15 mouse cellular contexts compared by ENCODE assay signal in genomic region chr1:35694775-35695591, GRCm38 (mm10).
DNase-seq lines count a peak whose midpoint lies in the region; ATAC-seq and TF ChIP-seq lines count a peak whose summit lies in the region.
"Had no signal": no experiment of that assay in that cellular context is flagged by ENCODE, and none has a peak within 500 bp of the region (broad histone marks: within the 10 kb centered on the region; RNA-seq: fewer than 3 reads in every experiment).

No protein-coding gene starts in this region.

- no peaks in the 10 kb centered on the region for H3K9me3 ChIP-seq in forebrain, embryonic 15.5 days
- 0 out of 2 replicates have a peak, but pooled peaks cover 2% of the 10 kb centered on the region for H3K9me3 ChIP-seq in midbrain, embryonic 11.5 days (ENCODE audit: control insufficient read depth, low read length)
- H3K9me3 ChIP-seq: heart, embryonic 15.5 days had no signal

- no peaks in the 10 kb centered on the region for H3K27me3 ChIP-seq in thymus, adult 2 months (ENCODE audit: control insufficient read depth, insufficient read depth, low read length)
- H3K27me3 ChIP-seq in forebrain, embryonic 15.5 days, result no peaks in the 10 kb centered on the region
- H3K27me3 ChIP-seq in midbrain, embryonic 11.5 days (ENCODE audit: control insufficient read depth, insufficient read depth, low read length), result no peaks in the 10 kb centered on the region
- H3K27me3 ChIP-seq: heart, embryonic 15.5 days had no signal

- no peak overlapping the region for H3K9ac ChIP-seq in forebrain, embryonic 15.5 days (replicated peaks)
- no peak overlapping the region for H3K9ac ChIP-seq in midbrain, embryonic 11.5 days (ENCODE audit: low read length)
- H3K9ac ChIP-seq: heart, embryonic 15.5 days had no signal

- peak; percentile 6 for DNase-seq in thymus, postnatal 0 days (ENCODE audit: low spot score)
- DNase-seq in thymus, adult 2 months, result no peak
- DNase-seq in midbrain, embryonic 11.5 days (ENCODE audit: low spot score, missing footprints), result peak; percentile 94
- peak; percentile 45 for DNase-seq in retina, embryonic 14.5 days (ENCODE audit: low spot score)
- no peak for DNase-seq in ovary, postnatal 36 days (ENCODE audit: low spot score)
- no peak for DNase-seq in kidney, adult 8-10 months
- no peak for DNase-seq in heart, adult 8-10 months (ENCODE audit: low spot score)
- DNase-seq: adrenal gland, adult 8-10 months; cerebellum, adult 11-12 months; gastrocnemius, postnatal 10 days; kidney, adult 9 months; lung, postnatal 36 days had no signal

- no peaks in the 10 kb centered on the region for H3K36me3 ChIP-seq in thymus, adult 2 months (ENCODE audit: control insufficient read depth, insufficient read depth, low read length)
- no peaks in the 10 kb centered on the region for H3K36me3 ChIP-seq in forebrain, embryonic 15.5 days
- H3K36me3 ChIP-seq in midbrain, embryonic 11.5 days (ENCODE audit: control insufficient read depth, insufficient read depth, low read length), result no peaks in the 10 kb centered on the region
- H3K36me3 ChIP-seq: heart, embryonic 15.5 days had no signal

- H3K4me3 ChIP-seq in thymus, adult 2 months (ENCODE audit: control insufficient read depth, insufficient read depth, low read length), result no peak overlapping the region
- H3K4me3 ChIP-seq in forebrain, embryonic 15.5 days, result no peak overlapping the region
- no peak overlapping the region for H3K4me3 ChIP-seq in midbrain, embryonic 11.5 days (ENCODE audit: low read depth, low read length)
- H3K4me3 ChIP-seq: heart, embryonic 15.5 days had no signal

- TF ChIP-seq CTCF in thymus, adult 2 months (IDR thresholded peaks at IDR 0.05; ENCODE audit: borderline replicate concordance, control insufficient read depth, extremely low read depth, insufficient read depth, low read length, poor library complexity), result no peak

- no peak for TF ChIP-seq POLR2A in thymus, adult 2 months (IDR thresholded peaks at IDR 0.05; ENCODE audit: control insufficient read depth, extremely low read depth, insufficient read depth, low read length, poor library complexity)

- 86% methylated on average over 15 of the region's 15 CpGs for WGBS in thymus, adult 2 months
- WGBS in forebrain, embryonic 15.5 days, result 12% methylated on average over 15 of the region's 15 CpGs
- 14% methylated on average over 15 of the region's 15 CpGs for WGBS in midbrain, embryonic 11.5 days

- H3K27ac ChIP-seq in thymus, adult 2 months (ENCODE audit: control insufficient read depth, insufficient read depth, low read length), result no peak overlapping the region
- H3K27ac ChIP-seq in forebrain, embryonic 15.5 days (replicated peaks), result no peak overlapping the region
- peak overlapping the region; percentile 61; the same call in 1 of the 2 replicates for H3K27ac ChIP-seq in midbrain, embryonic 11.5 days (ENCODE audit: low read depth, low read length)
- H3K27ac ChIP-seq: heart, embryonic 15.5 days; stomach, postnatal 0 days had no signal

- ATAC-seq in forebrain, embryonic 15.5 days (replicated peaks), result peak; percentile 35; the same call in 1 of the 2 replicates
- peak; percentile 92 for ATAC-seq in midbrain, embryonic 11.5 days (ENCODE audit: low FRiP score)

- H3K4me1 ChIP-seq in thymus, adult 2 months (replicated peaks; ENCODE audit: control insufficient read depth, insufficient read depth, low read length), result 0 out of 2 replicates have a peak, but pooled peaks cover 3% of the 10 kb centered on the region
- H3K4me1 ChIP-seq in forebrain, embryonic 15.5 days, result peaks cover 14% of the 10 kb centered on the region; the same call in 1 of the 2 replicates
- peaks cover 23% of the 10 kb centered on the region for H3K4me1 ChIP-seq in midbrain, embryonic 11.5 days (ENCODE audit: control insufficient read depth, insufficient read depth, low read length)
- H3K4me1 ChIP-seq: heart, embryonic 15.5 days had no signal

- peak overlapping the region; percentile 21 for H3K4me2 ChIP-seq in forebrain, embryonic 15.5 days (replicated peaks)
- H3K4me2 ChIP-seq in midbrain, embryonic 11.5 days, result 0 out of 2 replicates have a peak overlapping the region, but pooled peaks have one; percentile 9
- H3K4me2 ChIP-seq: heart, embryonic 15.5 days had no signal

Comparison
In these comparisons a context has a peak if more than half of its experiments do, and no peak if none do; other contexts are left out.
1. DNase-seq: peak in thymus, postnatal 0 days (single experiment), midbrain, embryonic 11.5 days (single experiment) and retina, embryonic 14.5 days (single experiment); none in thymus, adult 2 months (single experiment), ovary, postnatal 36 days (single experiment), kidney, adult 8-10 months (0 of 2) and heart, adult 8-10 months (single experiment).